Mouse (Mus musculus): ENCODE results near the gene Cdh3. TPM values are rescaled to one million over a fixed set of nuclear protein-coding genes. Genes with fewer than 3 reads are reported as not detected.

The Cdh3 gene
- polyA plus RNA-seq (2017; shearing (Covaris generic)) = 0.07 TPM

GRCm38 (mm10) chr8:106510365-106510975, at the start of gene Cdh3:
Cdh3 (plus strand) TSS chr8:106510891.

GRCm38 (mm10) chr8:106500018-106500685, 10.5 kb upstream of the Cdh3 start, which contains the start of gene 6030452D12Rik:
6030452D12Rik (plus strand) TSS chr8:106500522.

GRCm38 (mm10) chr8:106573168-106573567, 62.5 kb downstream of the Cdh3 start, which contains the start of gene Gm10073:
Gm10073 (minus strand) TSS chr8:106573461.

GRCm38 (mm10) chr8:106603131-106603819, 92.6 kb downstream of the Cdh3 start, which contains the start of gene Cdh1:
Cdh1 (plus strand) TSS chr8:106603351.

Other genes starting within 250 kb of the Cdh3 start
- not detected for gene Smpd3, start 172.9 kb upstream of the Cdh3 start, polyA plus RNA-seq (2017; shearing (Covaris generic))
- 3.9 TPM for gene Zfp90, start 95.6 kb upstream of the Cdh3 start, polyA plus RNA-seq (2017; shearing (Covaris generic))
- not detected for gene 6030452D12Rik, start 10.4 kb upstream of the Cdh3 start, polyA plus RNA-seq (2017; shearing (Covaris generic))
- gene Gm10073, start 62.6 kb downstream of the Cdh3 start, polyA plus RNA-seq (2017; shearing (Covaris generic)) = 6.4 TPM
- gene Cdh1, start 92.5 kb downstream of the Cdh3 start, polyA plus RNA-seq (2017; shearing (Covaris generic)) = 0.31 TPM
- gene Tango6, start 172.2 kb downstream of the Cdh3 start, polyA plus RNA-seq (2017; shearing (Covaris generic)) = 17.9 TPM